Mouse (Mus musculus) C2C12 (cell line): ENCODE measurements around the gene Rd3l.

Experiments used
- CTCF ChIP-seq: IDR thresholded peaks from one replicate; pipeline ENCODE4 v1.5.1; 2011; ENCODE audit not compliant: control insufficient read depth, insufficient read depth, insufficient read length
- MAX ChIP-seq: IDR thresholded peaks from one replicate; pipeline ENCODE4 v1.6.1; 2011; ENCODE audit warnings: mild to moderate bottlenecking, control low read depth

GRCm38 (mm10) chr12:111978274-111978673 lies 2.8 kb downstream of the Rd3l start:
- TF ChIP-seq CTCF = no peak
- TF ChIP-seq MAX = no peak
